Mouse (Mus musculus) brain, embryonic 14.5 days (tissue): ENCODE results near the gene Slc9b1.

Experiments used
- CTCF ChIP-seq: fragments of 200-500 bp; IDR thresholded peaks from 2 replicates; pipeline ENCODE4 v1.5.1; 2012; ENCODE audit warnings: inconsistent platforms, mild to moderate bottlenecking, moderate library complexity, borderline replicate concordance; ENCODE audit not compliant: insufficient read depth, insufficient read length; ENCODE audit errors: extremely low read depth
- POLR2A ChIP-seq: fragments of 200-500 bp; IDR thresholded peaks from 2 replicates; pipeline ENCODE4 v1.6.1; 2012; ENCODE audit warnings: mild to moderate bottlenecking, inconsistent platforms, borderline replicate concordance; ENCODE audit not compliant: poor library complexity, insufficient read depth, insufficient read length, severe bottlenecking; ENCODE audit errors: extremely low read depth

- TF ChIP-seq CTCF, result no peak
- no peak for TF ChIP-seq POLR2A
Measured at GRCm38 (mm10) chr3:135440621-135441020, 92.8 kb downstream of the Slc9b1 start.
